Mouse (Mus musculus): ENCODE data around the gene Cep97. TPM values are rescaled to one million over a fixed set of nuclear protein-coding genes. Genes with fewer than 3 reads are reported as not detected.
"Not testable (repeated sequence)": the region's sequence is repeated elsewhere in the genome, so short reads cannot be mapped to it uniquely, and the experiment has no call there.

The Cep97 gene
- total RNA-seq (2014; fragmentation: Nextera tagmentation), result 19.2 and 21.7 TPM in 2 replicates
- 15.8 and 32.9 TPM in 2 replicates for total RNA-seq (2017)

DNA sequence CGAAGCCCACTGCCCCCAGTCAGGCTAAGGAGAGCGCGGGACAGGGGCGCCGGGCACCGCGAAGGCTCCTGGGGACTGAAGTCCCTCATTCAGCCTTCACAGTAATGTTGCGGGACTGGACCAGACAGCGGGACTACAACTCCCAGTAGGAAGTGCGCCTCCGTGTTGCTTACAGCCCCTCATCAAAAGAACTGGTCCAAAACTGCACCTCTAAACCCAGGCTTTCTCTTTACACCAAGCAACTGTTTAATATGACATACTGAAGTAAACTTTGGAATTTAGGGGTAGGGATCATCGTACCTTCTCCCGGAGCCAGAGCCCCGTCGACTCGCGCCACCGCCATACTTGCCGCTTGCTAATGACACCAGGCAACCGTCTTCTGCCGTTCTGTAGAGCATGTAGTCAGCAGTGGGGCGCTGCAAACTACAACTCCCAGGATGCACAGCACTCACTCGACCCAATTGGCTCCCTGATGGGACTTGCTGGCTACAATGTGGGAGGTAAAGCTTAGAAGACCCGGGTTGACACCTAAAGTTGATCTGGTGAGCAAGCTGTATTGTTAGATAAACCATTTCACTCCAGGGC lies at the start of gene Cep97:
Cep97 (minus strand) TSS at position 403 of the 585 bp plus-strand sequence.
- ATAC-seq (replicated peaks; ENCODE audit: low FRiP score, low TSS enrichment, poor library complexity, severe bottlenecking), result peak; percentile 98

DNA sequence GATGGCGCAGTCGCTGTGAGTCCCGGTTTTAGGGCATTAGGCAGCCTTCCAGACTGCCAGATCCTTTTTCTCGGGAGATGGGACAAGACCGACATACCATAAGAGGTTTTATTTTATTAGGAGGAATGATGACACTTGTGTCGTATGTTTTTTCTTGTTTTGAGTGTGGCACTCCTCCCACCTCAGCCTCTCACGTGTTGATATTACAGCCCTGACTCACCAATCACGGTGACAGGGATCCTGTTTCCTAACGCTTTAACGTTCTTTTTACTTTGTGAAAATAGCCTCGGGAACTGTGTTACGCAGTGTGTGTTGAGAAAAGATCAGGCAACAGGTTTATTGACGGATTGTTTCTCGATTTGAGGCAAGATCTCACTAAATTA lies 40.2 kb upstream of the Cep97 start:
- peak; percentile 50 for ATAC-seq (replicated peaks; ENCODE audit: low FRiP score, low TSS enrichment, poor library complexity, severe bottlenecking)

GRCm38 (mm10) chr16:55974256-55974902 lies 39.7 kb upstream of the Cep97 start:
- ATAC-seq (replicated peaks; ENCODE audit: low FRiP score, low TSS enrichment, poor library complexity, severe bottlenecking), result peak; percentile 57

DNA sequence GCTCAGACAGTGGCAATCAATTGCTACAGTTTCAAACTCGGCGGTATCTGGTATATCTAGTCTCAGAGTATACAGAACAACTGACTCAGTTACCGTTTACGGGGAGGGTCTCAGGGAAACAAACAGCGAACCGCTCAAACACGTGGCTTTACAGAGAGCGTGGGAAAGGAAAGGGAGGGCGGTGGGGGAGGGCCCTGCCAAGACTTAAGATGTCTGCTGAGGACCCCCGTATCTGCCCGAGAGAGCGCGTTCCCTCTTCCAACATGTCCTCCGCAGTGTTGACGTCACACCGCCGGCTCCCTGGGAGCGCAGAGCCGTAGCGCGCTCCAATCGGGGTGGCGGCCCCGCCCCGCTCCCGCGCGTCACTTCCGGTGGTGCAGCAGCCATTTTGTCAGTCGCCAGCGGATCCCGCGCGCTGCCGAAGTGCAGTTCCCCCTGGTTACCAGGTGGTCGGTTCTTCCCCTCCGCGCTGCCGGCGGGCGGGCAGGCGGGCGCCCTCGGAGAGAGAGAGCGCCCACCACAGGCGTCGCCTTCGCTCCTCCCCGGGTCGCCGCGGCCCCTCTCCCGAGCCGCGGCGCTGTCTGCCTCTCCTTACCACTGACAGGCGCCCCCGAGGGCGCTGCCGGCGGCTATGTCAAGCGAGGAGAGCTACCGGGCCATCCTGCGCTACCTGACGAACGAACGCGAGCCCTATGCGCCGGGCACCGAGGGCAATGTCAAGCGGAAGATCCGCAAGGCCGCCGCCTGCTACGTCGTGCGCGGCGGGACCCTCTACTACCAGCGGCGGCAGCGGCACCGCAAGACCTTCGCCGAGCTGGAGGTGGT lies 39.0 kb upstream of the Cep97 start, which contains the start of gene Zbtb11:
Zbtb11 (plus strand) TSS at position 453 of the 825 bp plus-strand sequence.
- peak; percentile 87 for ATAC-seq (replicated peaks; ENCODE audit: low FRiP score, low TSS enrichment, poor library complexity, severe bottlenecking)

DNA sequence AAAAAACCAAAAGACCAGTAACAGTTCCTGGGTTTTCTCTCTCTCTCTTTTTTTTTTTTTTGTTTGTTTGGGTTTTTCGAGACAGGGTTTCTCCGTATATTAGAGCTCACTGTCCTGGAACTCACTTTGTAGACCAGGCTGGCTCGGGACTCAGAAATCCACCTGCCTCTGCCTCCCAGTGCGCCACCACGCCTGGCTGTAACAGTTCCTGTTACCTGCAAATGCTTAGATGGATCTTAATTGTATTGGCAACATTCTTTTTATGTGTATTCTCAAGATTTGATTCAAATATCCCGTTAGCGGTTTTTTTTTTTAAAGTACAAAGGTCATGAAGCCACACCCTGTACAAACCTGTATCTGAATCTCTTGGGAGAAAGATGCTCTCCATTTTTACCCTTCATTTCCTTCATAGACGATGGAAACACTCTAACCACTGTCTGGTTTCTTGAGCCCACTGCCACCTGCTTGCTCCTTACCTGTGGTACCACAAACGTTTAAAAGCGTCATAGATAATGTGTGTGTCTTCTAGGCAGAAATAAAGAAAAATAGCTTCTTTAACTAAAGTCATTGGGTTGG lies 38.1 kb upstream of the Cep97 start:
- no peak for ATAC-seq (replicated peaks; ENCODE audit: low FRiP score, low TSS enrichment, poor library complexity, severe bottlenecking)

- no peak for ATAC-seq (replicated peaks; ENCODE audit: low FRiP score, low TSS enrichment, poor library complexity, severe bottlenecking)
These were observed 37.3 kb upstream of the Cep97 start for GRCm38 (mm10) chr16:55971735-55972615.

GRCm38 (mm10) chr16:55970416-55970815 lies 35.8 kb upstream of the Cep97 start:
- no peak for ATAC-seq (replicated peaks; ENCODE audit: low FRiP score, low TSS enrichment, poor library complexity, severe bottlenecking)

DNA sequence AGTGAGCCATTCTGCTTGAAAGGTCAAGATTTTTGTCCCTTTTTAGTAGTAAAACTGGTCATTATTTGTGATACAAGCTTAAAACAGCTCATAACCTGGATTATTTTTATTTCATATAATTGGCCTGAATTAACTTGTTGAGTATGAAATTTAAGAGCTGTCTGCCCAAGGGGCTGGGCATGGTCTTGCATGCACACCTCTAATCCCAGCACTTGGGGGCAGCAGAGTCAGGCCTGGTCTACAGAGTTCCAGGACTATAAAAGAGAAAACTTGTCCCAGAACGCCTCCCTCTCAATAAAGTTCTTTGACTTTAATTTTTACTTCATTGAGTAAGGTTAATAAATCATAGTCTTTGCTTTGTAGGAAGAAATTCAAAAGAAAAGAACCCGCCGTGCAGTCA lies 34.5 kb upstream of the Cep97 start:
- peak; percentile 45; the same call in 1 of the 2 replicates for ATAC-seq (replicated peaks; ENCODE audit: low FRiP score, low TSS enrichment, poor library complexity, severe bottlenecking)

DNA sequence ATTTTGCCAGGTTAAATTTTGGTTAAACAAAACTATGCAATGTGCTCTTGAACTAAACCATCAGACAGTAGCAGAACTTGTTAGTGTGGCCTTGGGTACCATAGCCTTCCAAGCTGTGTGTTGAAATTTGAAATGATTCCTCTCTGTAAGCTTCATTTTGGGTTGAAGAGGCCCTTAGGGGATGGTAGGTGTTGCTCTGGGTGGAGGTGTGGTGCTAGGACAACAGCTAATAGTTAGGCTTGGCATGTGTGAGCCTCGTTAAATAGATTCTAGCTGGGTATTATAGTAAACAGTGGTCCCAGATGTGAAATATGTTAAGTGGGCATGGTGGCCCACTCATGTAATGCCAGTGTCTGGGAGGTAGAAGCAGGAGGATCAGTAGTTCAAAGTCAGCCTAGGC lies 32.6 kb upstream of the Cep97 start:
- ATAC-seq (replicated peaks; ENCODE audit: low FRiP score, low TSS enrichment, poor library complexity, severe bottlenecking), result no peak

GRCm38 (mm10) chr16:55966212-55966871 lies 31.7 kb upstream of the Cep97 start, which contains the start of gene Rpl24:
Gene Rpl24, plus strand, starts transcription at chr16:55966275.
- peak; percentile 87 for ATAC-seq (replicated peaks; ENCODE audit: low FRiP score, low TSS enrichment, poor library complexity, severe bottlenecking)

GRCm38 (mm10) chr16:55964126-55964949 lies 29.7 kb upstream of the Cep97 start:
- ATAC-seq (replicated peaks; ENCODE audit: low FRiP score, low TSS enrichment, poor library complexity, severe bottlenecking), result peak; percentile 63

- not testable (repeated sequence) for ATAC-seq (replicated peaks; ENCODE audit: low FRiP score, low TSS enrichment, poor library complexity, severe bottlenecking)
These were observed 28.4 kb upstream of the Cep97 start for GRCm38 (mm10) chr16:55963068-55963467.

DNA sequence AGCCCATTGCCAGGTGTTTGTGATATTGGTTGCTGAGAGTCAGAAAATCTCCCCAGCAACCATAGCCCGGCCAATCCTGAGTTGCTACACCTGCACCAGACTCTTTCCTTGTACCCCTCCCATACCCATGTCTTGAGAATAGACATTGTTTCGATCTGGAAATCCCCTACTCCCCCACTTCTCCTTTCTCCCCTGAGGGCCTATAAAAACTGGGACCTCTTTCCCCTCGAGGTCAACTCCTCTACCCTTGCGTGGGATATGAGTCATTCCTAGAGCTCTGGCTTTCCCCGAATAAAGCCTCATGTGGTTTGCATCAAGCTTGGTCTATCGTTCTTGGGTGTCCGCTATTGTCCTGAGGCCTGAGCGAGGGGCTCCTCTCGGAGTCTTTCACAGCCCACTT lies 19.5 kb upstream of the Cep97 start:
- ATAC-seq (replicated peaks; ENCODE audit: low FRiP score, low TSS enrichment, poor library complexity, severe bottlenecking), result not testable (repeated sequence)

DNA sequence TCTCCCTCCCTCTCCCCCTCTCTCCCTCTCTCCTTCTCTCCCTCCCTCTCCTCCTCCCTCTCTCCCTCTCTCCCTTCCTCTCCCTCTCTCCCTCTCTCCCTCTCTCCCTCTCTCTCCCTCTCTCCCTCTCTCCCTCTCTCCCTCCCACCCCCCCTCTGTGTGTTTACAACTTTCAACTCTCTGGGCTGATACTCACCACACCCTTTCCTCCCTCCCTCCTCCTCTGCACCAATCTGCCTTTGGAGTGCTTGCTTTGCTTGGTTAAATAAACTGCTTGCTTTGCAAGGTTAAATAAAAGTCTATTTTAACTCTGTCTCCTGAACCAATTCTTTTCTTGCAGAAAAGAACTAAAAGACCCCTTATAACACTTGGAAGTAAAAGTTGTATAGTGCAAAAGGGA lies 18.1 kb upstream of the Cep97 start:
- ATAC-seq (replicated peaks; ENCODE audit: low FRiP score, low TSS enrichment, poor library complexity, severe bottlenecking), result no peak

DNA sequence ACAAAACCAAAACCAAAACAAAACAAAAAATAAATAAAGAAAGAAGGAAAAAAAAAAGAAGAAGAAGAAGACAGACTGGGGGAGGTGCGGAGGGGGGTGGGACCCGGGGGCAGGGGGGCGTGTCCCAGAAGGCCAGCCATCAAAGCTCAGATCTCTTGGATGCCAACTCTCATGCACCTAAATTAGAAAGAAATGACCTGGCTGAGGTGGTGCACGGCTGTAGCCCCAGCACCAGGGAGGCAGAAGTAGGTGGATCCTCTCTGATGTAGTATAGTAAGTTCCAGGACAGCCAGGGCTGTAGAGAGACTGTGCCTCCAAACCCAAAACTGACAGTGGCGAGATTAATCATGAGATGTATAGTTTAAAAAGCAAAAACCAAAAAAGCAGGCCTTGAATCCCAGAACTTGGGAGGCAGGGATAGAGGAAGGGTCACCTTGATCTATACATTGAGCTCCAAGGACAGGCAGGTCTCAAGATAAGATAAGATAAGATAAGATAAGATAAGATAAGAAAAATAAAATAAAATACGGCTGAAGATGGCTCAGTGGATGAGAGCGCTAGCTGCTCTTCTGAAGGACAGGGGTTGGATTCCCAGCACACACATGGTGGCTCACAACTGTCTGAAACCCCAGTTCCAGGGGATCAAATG lies 17.1 kb upstream of the Cep97 start:
- peak; percentile 42; the same call in 1 of the 2 replicates for ATAC-seq (replicated peaks; ENCODE audit: low FRiP score, low TSS enrichment, poor library complexity, severe bottlenecking)

- ATAC-seq (replicated peaks; ENCODE audit: low FRiP score, low TSS enrichment, poor library complexity, severe bottlenecking), result peak; percentile 84
These were observed 16.5 kb upstream of the Cep97 start for GRCm38 (mm10) chr16:55950946-55951678.
